Mouse (Mus musculus) lung, postnatal 0 days (tissue): ENCODE data around the gene Ttc9.

ENCODE experiments used
- CTCF ChIP-seq: IDR thresholded peaks from 2 replicates; pipeline ENCODE4 v1.5.1; 2016; ENCODE audit warnings: antibody characterized with exemption, mild to moderate bottlenecking
- EP300 ChIP-seq: IDR thresholded peaks from 2 replicates; pipeline ENCODE4 v1.6.1; 2016; ENCODE audit warnings: antibody characterized with exemption, mild to moderate bottlenecking, control low read depth

DNA sequence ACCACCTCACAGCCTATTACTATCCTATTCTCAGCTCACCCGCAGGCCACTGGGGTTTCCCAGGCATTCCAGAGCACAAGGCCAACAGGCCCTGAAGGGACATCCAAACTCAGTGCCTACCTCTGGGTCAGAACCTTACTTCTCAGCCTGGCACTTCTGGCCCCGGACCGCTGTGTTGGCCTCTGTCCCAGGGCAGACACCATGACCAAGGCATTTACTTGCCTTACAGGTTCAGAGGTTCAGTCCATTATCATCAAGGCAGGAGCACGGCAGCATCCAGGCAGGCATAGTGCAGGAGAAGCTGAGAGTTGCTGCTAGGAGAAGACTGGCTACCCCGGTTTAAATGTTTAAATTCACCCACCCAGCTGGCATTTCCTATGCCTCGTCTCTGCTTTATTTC is 53.0 kb downstream of the Ttc9 start:
- TF ChIP-seq CTCF, result no peak
- TF ChIP-seq EP300, result no peak
